Mouse (Mus musculus): Measurements from ENCODE around the gene Gpr153.
A peak's percentile ranks its signal among the peaks of the same experiment; 100 is the strongest.

DNA sequence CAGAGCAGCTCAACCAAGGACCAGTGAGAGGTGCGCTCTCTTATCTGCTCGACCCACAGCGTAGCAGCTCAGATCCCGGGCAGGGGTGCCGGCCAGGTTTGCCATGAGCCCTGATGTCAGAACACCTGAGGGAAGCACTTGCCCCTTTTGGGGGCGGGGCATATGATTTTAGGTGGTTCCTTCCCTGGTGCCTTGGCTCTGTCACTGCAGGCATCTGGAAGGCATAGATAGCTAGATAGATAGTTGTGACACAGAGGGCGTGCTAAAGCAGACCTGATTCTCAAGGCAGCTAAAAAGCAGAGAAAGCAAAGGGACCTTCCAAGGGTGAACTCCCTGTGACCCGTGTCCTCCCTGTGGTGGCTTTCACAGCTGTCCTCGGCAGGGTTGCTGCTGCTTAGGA is 10.9 kb upstream of the Gpr153 start:
- TF ChIP-seq USF1 (IDR thresholded peaks at IDR 0.05; ENCODE audit: low read depth): no peak
- TF ChIP-seq MYOG (IDR thresholded peaks at IDR 0.05; ENCODE audit: control insufficient read depth in 1 of 3, insufficient read depth in 1 of 3, insufficient read length in 2 of 3, low read depth in 2 of 3): peak in 1 of 3 experiments; percentile 42
- no peak for TF ChIP-seq POLR2AphosphoS2 (IDR thresholded peaks at IDR 0.05; ENCODE audit: insufficient read length, low read depth)
- TF ChIP-seq SRF (IDR thresholded peaks at IDR 0.05; ENCODE audit: control insufficient read depth, insufficient read length, low read depth): no peak
- TF ChIP-seq POLR2A (IDR thresholded peaks at IDR 0.05; ENCODE audit: insufficient read length, low read depth): no peak
- TF ChIP-seq CEBPB (IDR thresholded peaks at IDR 0.05; ENCODE audit: insufficient read depth, poor library complexity, severe bottlenecking): no peak
- TF ChIP-seq REST (IDR thresholded peaks at IDR 0.05; ENCODE audit: insufficient read depth, insufficient read length): no peak
- TF ChIP-seq MYOD1 (IDR thresholded peaks at IDR 0.05; ENCODE audit: control insufficient read depth in 1 of 3, insufficient read length in 2 of 3, low read depth in 2 of 3): no peak
